Mouse (Mus musculus) common myeloid progenitor, adult 5-6 weeks (primary cell): ENCODE results near the gene Cntnap1. TPM values are rescaled to one million over a fixed set of nuclear protein-coding genes. Genes with fewer than 3 reads are reported as not detected.
"Not testable (repeated sequence)": the region's sequence is repeated elsewhere in the genome, so short reads cannot be mapped to it uniquely, and the experiment has no call there.

Source experiments
- ATAC-seq: replicated peaks from 2 replicates; pipeline ENCODE4 v1.8.0; 2016; ENCODE audit warnings: low read depth, mild to moderate bottlenecking, moderate TSS enrichment, inconsistent platforms; ENCODE audit not compliant: poor library complexity, severe bottlenecking
- total RNA-seq: library from RNA; stranded (forward); fragments of 200-1000, 187-1606 nt; gene quantifications from 2 replicates; pipeline ENCODE4 v1.2.3, GENCODE M21; 2017

The Cntnap1 gene
- total RNA-seq, 1 experiment from 2014 or later = 0.05 TPM

- no peak for ATAC-seq
Measured at GRCm38 (mm10) chr11:101148751-101149150, 21.6 kb upstream of the Cntnap1 start.

GRCm38 (mm10) chr11:101149178-101150105 lies 20.9 kb upstream of the Cntnap1 start:
- ATAC-seq = no peak

GRCm38 (mm10) chr11:101151063-101151462 lies 19.3 kb upstream of the Cntnap1 start:
- ATAC-seq = no peak

GRCm38 (mm10) chr11:101152825-101153224 lies 17.5 kb upstream of the Cntnap1 start:
- ATAC-seq = no peak

- ATAC-seq = no peak
Measured at GRCm38 (mm10) chr11:101154648-101155047, 15.7 kb upstream of the Cntnap1 start.

GRCm38 (mm10) chr11:101155151-101155550 lies 15.2 kb upstream of the Cntnap1 start:
- ATAC-seq = no peak

- peak; percentile 60; the same call in 1 of the 2 replicates for ATAC-seq
Measured at GRCm38 (mm10) chr11:101155728-101156371, 14.5 kb upstream of the Cntnap1 start, which contains the start of gene Tubg2. Gene Tubg2 (plus strand): TSS chr11:101155907.

- ATAC-seq = not testable (repeated sequence)
Measured at GRCm38 (mm10) chr11:101160151-101160550, 10.2 kb upstream of the Cntnap1 start.

GRCm38 (mm10) chr11:101160981-101161505 lies 9.3 kb upstream of the Cntnap1 start:
- ATAC-seq = not testable (repeated sequence)

GRCm38 (mm10) chr11:101161551-101161950 lies 8.8 kb upstream of the Cntnap1 start:
- no peak for ATAC-seq

- no peak for ATAC-seq
Measured at GRCm38 (mm10) chr11:101162301-101162700, 8.0 kb upstream of the Cntnap1 start.

- ATAC-seq = no peak
Measured at GRCm38 (mm10) chr11:101162772-101163171, 7.6 kb upstream of the Cntnap1 start.

GRCm38 (mm10) chr11:101163476-101164350 lies 6.6 kb upstream of the Cntnap1 start:
- ATAC-seq = no peak

GRCm38 (mm10) chr11:101164351-101164665 lies 6.0 kb upstream of the Cntnap1 start:
- ATAC-seq = no peak

GRCm38 (mm10) chr11:101164677-101165580 lies 5.4 kb upstream of the Cntnap1 start:
- 0 out of 2 replicates have a peak, but pooled peaks have one; percentile 16 for ATAC-seq

- no peak for ATAC-seq
Measured at GRCm38 (mm10) chr11:101166357-101166756, 4.0 kb upstream of the Cntnap1 start.

GRCm38 (mm10) chr11:101167211-101167962 lies 2.9 kb upstream of the Cntnap1 start:
- no peak for ATAC-seq

- ATAC-seq = no peak
Measured at GRCm38 (mm10) chr11:101167963-101168300, 2.4 kb upstream of the Cntnap1 start.
